Mouse (Mus musculus): Measurements from ENCODE around the gene Gm3417.
A peak's percentile ranks its signal among the peaks of the same experiment; 100 is the strongest.
"Not testable (repeated sequence)": the region's sequence is repeated elsewhere in the genome, so short reads cannot be mapped to it uniquely, and the experiment has no call there.

The Gm3417 gene

DNA sequence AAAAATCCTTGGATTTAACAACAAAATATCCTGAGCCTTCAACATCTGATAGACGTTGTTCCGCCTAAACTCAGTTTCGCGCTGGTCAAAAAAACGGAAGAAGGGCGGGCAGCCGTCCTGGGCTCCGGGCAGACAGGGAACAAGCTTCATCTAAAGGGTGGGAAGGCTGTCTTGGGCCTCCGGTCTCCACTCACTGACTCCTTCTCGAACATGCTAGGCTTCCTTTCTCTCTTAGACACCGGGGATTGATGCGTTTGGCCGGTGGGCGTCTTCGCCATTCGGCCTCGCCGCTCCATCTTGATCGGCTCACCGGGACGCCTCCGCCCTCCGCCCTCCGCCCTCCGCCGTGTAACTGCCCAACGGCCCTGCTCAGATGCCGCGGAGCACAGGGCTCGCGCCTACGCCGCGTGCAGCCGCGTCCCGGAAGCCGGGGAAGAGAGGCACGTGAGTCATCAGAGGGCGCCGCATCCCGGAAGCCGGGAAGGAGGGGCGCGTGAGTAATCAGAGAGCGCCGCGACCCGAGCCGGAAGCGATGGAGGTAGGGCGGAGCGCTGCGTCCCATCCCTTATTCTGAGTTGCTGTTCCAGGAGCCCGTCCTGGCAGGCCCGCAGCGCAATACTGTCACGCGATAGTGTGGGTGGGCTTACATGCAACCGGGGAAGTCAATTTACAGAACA is at the start of gene Gm3417, which contains the start of gene 9030025P20Rik:
TSS of gene Gm3417 (minus strand) at position 429 of the 677 bp plus-strand sequence.
TSS of gene 9030025P20Rik (plus strand) at position 107 of the 677 bp plus-strand sequence.
- not testable (repeated sequence) for DNase-seq

DNA sequence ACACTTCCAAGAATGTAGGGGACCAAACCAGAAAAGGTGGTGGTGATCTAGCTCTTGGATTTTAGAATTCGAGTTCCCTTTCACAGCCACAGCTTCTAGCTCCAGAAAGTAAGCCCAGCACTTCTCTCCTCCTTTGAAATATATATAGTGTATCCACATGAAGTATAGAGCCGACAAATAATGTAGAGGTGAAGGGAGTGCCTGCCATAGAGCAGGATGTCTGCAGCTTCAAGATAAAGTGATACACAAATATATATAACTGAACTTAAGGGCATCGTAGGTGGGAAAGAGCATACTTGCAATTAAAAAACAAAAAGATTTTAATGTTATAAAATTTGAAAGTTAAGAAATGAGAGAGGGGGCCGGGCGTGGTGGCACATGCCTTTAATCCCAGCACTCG is 46.9 kb upstream of the Gm3417 start:
- DNase-seq, result not testable (repeated sequence)

DNA sequence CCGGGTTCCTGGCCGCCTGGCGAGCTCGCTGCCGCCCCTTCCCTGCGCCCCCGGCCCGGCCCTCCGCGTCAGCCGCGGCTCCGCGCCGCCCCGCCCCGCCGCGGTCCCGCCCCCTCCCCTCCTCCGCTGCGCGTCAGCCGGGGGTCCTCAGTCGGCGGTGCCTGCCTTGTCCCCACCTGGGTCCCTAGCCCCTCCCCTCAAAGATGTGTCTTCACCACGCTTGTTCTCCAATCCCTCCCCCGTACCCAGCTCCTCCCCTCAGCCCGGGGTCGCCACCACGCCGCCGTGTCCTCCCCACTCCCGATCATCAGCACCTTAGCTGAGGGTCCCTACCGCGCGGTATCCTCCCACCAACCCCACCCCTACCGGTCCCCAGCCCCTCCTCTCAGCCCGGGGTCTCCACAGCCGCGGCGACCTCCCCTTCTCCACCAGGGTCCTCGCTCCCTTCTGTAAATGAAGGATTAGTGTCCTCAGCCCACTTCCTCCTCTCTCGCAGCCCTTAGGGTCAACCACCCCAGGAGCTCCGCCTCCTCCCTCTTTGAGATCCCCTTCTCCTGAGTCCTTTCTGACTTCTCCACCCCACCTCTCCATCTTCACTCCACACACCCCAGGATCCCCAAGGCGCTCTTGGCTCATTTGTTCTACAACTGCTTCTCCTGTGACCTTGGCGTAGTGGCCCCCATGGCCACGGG is 46.1 kb upstream of the Gm3417 start:
- DNase-seq, result not testable (repeated sequence)

DNA sequence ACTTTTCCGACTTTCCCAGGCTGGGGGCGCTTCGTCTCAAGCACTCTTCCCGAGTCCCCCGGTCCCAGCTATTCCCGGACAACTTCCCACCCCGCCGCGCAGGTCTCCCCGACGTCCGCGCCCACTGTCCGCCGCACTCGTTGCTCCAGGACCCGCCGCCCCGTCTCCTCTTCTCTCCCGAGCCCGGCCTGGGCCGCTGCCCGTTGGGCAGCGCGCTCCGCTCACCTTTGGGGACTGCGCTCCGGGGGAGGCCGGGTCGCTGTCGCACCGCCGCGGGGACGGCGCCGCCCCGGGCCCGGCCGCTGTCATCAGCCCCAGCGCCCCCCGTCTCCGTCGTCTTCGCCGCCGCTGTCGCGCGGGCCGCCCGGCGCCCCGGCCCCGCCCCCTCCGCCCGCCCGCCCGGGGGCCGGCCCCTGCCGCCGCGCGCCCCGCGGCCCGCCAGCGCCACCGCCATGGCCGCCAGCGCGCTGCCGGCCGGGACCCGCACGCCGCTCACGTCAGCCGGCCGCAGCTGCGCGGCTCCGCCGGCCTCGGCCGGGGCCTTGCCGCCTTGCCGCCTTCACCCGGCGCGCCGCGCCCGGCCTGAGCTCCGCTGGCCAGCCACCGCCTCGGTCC is 45.4 kb upstream of the Gm3417 start:
- DNase-seq, result not testable (repeated sequence)

DNA sequence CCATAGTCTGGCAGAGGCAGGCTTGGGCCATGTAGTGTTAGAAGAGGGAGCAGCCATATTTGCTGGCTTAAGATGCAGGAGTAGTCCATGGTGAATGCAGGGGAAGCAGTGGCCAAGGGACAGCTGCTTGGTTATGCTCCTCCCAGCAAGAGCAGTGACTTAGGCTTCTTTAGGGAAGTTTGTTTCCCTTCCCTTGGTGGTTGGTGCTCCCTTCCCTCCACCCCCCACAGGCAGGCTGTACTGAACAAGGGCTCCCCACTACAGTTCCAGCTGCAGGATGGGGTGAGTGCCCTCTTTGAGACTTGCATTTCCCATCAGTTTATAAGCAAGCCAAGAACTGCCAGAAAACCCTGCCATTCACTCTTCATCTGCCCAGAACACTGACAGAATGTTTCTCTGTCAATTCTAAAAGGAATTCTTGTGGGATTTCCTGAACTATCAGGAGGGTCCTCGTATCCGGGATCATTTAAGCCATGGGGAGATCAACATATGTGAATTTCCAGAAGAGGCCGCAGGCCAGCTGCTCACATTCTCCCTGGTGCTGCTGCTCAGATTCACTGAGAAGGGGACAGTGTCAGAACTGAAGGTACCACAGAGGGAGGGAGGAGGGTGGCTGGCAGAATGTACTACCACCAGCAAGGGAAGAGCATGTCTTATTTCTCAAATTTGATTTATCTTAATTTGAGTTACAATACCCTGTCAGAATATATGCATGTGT is 43.1 kb upstream of the Gm3417 start:
- DNase-seq, result peak; percentile 3

DNA sequence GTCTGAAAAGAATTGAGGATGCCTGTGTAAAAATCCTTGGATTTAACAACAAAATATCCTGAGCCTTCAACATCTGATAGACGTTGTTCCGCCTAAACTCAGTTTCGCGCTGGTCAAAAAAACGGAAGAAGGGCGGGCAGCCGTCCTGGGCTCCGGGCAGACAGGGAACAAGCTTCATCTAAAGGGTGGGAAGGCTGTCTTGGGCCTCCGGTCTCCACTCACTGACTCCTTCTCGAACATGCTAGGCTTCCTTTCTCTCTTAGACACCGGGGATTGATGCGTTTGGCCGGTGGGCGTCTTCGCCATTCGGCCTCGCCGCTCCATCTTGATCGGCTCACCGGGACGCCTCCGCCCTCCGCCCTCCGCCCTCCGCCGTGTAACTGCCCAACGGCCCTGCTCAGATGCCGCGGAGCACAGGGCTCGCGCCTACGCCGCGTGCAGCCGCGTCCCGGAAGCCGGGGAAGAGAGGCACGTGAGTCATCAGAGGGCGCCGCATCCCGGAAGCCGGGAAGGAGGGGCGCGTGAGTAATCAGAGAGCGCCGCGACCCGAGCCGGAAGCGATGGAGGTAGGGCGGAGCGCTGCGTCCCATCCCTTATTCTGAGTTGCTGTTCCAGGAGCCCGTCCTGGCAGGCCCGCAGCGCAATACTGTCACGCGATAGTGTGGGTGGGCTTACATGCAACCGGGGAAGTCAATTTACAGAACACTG is 31.3 kb upstream of the Gm3417 start, which contains the start of gene Gm3435:
TSS of gene Gm3435 (plus strand) at position 471 of the 708 bp plus-strand sequence.
- DNase-seq, result not testable (repeated sequence)

DNA sequence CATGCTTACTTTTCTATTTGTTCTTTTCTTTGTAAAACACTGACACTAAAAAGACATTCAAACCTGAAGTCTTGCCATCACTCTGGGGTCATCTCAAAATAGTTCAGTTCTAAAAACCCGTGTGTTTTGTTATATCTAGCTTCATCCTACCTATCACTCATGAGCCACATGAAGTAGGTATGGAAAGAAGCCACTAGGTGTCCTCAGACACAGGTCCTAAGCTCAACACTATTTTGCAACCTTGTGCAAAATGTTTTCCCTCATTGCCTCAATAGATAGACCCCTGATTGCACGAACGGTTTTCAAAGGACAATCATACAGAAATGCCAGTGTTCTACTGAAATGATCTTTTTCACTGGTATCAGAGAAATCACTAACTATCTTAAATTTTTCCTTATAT is 30.5 kb upstream of the Gm3417 start:
- DNase-seq, result not testable (repeated sequence)

DNA sequence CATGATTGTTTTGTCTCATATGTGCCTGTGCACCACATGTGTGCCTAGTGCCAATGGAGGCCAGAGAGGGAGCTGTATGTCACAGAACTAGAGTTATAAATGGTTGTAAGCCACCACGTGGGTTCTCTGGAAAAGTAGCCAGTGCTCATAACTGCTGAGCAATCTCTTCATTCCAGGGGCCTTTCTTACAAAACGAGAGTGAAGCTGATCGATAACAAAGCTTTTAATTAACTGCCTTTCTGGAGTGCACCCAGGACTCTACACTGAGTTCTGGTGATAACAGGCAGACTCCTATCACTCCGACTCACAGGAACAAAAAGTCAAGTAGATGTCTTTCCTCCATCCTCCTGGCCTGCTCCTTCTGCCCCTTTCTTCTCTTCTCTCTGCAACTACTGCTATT is 21.5 kb upstream of the Gm3417 start:
- not testable (repeated sequence) for DNase-seq

DNA sequence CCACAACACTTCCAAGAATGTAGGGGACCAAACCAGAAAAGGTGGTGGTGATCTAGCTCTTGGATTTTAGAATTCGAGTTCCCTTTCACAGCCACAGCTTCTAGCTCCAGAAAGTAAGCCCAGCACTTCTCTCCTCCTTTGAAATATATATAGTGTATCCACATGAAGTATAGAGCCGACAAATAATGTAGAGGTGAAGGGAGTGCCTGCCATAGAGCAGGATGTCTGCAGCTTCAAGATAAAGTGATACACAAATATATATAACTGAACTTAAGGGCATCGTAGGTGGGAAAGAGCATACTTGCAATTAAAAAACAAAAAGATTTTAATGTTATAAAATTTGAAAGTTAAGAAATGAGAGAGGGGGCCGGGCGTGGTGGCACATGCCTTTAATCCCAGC is 15.6 kb upstream of the Gm3417 start:
- not testable (repeated sequence) for DNase-seq

DNA sequence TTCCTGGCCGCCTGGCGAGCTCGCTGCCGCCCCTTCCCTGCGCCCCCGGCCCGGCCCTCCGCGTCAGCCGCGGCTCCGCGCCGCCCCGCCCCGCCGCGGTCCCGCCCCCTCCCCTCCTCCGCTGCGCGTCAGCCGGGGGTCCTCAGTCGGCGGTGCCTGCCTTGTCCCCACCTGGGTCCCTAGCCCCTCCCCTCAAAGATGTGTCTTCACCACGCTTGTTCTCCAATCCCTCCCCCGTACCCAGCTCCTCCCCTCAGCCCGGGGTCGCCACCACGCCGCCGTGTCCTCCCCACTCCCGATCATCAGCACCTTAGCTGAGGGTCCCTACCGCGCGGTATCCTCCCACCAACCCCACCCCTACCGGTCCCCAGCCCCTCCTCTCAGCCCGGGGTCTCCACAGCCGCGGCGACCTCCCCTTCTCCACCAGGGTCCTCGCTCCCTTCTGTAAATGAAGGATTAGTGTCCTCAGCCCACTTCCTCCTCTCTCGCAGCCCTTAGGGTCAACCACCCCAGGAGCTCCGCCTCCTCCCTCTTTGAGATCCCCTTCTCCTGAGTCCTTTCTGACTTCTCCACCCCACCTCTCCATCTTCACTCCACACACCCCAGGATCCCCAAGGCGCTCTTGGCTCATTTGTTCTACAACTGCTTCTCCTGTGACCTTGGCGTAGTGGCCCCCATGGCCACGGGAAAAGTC is 14.7 kb upstream of the Gm3417 start:
- not testable (repeated sequence) for DNase-seq

DNA sequence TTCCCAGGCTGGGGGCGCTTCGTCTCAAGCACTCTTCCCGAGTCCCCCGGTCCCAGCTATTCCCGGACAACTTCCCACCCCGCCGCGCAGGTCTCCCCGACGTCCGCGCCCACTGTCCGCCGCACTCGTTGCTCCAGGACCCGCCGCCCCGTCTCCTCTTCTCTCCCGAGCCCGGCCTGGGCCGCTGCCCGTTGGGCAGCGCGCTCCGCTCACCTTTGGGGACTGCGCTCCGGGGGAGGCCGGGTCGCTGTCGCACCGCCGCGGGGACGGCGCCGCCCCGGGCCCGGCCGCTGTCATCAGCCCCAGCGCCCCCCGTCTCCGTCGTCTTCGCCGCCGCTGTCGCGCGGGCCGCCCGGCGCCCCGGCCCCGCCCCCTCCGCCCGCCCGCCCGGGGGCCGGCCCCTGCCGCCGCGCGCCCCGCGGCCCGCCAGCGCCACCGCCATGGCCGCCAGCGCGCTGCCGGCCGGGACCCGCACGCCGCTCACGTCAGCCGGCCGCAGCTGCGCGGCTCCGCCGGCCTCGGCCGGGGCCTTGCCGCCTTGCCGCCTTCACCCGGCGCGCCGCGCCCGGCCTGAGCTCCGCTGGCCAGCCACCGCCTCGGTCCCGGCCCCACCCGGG is 14.0 kb upstream of the Gm3417 start:
- DNase-seq, result not testable (repeated sequence)

DNA sequence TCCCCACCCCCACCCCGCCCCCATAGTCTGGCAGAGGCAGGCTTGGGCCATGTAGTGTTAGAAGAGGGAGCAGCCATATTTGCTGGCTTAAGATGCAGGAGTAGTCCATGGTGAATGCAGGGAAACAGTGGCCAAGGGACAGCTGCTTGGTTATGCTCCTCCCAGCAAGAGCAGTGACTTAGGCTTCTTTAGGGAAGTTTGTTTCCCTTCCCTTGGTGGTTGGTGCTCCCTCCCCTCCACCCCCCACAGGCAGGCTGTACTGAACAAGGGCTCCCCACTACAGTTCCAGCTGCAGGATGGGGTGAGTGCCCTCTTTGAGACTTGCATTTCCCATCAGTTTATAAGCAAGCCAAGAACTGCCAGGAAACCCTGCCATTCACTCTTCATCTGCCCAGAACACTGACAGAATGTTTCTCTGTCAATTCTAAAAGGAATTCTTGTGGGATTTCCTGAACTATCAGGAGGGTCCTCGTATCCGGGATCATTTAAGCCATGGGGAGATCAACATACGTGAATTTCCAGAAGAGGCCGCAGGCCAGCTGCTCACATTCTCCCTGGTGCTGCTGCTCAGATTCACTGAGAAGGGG is 11.6 kb upstream of the Gm3417 start:
- DNase-seq, result peak; percentile 2

DNA sequence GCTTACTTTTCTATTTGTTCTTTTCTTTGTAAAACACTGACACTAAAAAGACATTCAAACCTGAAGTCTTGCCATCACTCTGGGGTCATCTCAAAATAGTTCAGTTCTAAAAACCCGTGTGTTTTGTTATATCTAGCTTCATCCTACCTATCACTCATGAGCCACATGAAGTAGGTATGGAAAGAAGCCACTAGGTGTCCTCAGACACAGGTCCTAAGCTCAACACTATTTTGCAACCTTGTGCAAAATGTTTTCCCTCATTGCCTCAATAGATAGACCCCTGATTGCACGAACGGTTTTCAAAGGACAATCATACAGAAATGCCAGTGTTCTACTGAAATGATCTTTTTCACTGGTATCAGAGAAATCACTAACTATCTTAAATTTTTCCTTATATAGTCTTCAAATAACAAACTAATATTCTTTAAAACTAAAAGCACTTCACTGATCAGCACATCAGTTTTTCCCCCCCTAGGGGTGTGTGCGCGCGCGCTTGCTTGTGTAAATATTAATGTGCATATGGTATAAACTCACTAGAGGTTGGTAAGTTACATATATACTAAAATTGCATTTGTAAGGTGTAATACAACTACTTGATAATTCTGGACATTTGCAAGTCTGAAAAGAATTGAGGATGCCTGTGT is 750 bp downstream of the Gm3417 start:
- not testable (repeated sequence) for DNase-seq

DNA sequence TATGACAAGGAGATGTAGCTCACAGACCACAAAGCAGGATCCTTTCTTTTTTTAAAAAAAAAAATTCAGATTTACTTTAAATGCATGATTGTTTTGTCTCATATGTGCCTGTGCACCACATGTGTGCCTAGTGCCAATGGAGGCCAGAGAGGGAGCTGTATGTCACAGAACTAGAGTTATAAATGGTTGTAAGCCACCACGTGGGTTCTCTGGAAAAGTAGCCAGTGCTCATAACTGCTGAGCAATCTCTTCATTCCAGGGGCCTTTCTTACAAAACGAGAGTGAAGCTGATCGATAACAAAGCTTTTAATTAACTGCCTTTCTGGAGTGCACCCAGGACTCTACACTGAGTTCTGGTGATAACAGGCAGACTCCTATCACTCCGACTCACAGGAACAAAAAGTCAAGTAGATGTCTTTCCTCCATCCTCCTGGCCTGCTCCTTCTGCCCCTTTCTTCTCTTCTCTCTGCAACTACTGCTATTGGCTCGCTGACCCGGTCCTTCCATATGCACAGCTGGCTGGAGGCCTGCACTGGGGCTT is 10.1 kb downstream of the Gm3417 start:
- DNase-seq, result not testable (repeated sequence)

DNA sequence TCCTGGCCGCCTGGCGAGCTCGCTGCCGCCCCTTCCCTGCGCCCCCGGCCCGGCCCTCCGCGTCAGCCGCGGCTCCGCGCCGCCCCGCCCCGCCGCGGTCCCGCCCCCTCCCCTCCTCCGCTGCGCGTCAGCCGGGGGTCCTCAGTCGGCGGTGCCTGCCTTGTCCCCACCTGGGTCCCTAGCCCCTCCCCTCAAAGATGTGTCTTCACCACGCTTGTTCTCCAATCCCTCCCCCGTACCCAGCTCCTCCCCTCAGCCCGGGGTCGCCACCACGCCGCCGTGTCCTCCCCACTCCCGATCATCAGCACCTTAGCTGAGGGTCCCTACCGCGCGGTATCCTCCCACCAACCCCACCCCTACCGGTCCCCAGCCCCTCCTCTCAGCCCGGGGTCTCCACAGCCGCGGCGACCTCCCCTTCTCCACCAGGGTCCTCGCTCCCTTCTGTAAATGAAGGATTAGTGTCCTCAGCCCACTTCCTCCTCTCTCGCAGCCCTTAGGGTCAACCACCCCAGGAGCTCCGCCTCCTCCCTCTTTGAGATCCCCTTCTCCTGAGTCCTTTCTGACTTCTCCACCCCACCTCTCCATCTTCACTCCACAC is 16.9 kb downstream of the Gm3417 start:
- not testable (repeated sequence) for DNase-seq

DNA sequence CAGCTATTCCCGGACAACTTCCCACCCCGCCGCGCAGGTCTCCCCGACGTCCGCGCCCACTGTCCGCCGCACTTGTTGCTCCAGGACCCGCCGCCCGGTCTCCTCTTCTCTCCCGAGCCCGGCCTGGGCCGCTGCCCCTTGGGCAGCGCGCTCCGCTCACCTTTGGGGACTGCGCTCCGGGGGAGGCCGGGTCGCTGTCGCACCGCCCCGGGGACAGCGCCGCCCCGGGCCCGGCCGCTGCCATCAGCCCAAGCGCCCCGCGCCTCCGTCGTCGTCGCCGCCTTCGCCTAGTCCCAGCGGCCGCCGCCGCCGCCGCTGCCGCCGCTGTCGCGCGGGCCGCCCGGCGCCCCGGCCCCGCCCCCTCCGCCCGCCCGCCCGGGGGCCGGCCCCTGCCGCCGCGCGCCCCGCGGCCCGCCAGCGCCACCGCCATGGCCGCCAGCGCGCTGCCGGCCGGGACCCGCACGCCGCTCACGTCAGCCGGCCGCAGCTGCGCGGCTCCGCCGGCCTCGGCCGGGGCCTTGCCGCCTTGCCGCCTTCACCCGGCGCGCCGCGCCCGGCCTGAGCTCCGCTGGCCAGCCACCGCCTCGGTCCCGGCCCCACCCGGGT is 17.5 kb downstream of the Gm3417 start, which contains the start of gene Phf10:
TSS of gene Phf10 (minus strand) at position 323 of the 606 bp plus-strand sequence.
- peak; percentile 22 for DNase-seq

DNA sequence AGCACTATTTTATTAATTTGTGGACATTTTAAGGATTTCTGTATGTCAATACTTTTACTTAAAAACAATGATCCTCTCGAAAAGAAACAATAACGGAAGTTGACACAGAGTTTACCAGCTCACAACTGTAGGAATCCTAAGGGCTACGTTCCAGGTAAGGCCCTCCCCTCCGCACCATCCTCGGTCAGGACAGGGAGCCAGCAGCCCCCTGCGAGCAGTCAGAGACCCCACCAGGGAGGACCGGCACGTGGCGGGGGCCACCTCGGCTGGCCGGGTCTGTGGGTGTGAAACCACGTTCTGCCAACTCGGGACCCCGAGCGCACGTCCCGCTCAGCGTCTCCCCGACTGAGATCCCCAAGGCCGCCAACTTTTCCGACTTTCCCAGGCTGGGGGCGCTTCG is 18.1 kb downstream of the Gm3417 start:
- DNase-seq, result no peak

DNA sequence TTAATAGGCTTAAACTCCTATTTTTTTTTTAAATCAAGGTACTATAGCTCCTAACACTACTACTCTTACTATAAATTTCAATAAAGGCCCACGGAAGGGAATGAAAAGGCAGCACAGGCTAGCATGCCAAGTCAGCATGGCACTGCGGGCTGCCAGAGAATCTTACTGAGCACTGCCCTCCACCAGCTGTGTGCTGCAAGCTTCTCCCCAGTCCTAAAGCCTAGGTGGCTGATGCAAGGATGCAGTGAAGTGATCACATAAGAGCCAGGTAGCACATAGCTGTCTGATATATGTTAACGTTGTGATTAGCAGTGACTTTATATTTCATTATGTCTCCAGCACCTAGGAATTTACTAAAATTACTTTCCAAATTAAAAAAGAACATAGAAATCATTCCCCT is 18.6 kb downstream of the Gm3417 start:
- DNase-seq, result no peak
